Comparison of ENCODE assay signal across 28 mouse cellular contexts in the genomic region with DNA sequence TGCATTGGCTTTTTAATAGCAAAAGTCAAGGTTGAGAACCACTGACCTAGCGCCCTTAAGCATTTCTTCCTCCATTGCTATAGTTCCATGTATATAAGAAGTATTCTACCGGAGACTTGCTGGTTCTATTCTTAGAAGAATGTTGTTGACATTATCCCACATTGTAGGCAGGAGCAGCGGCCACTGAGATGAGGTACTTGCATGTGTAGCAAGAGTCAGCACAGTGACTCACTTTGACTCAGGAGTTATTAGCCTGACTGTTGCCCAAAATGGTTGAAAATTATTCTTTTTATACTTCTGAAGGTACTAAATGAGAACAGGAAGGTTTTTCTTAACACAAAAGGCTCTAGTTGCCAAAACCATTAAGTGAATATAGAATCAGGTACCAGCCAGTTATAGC.
DNase-seq lines count a peak whose midpoint lies in the region; ATAC-seq lines count a peak whose summit lies in the region.
"Had no signal": no experiment of that assay in that cellular context is flagged by ENCODE, and none has a peak within 500 bp of the region (broad histone marks: within the 10 kb centered on the region; RNA-seq: fewer than 3 reads in every experiment).

No protein-coding gene starts in this region.

- intact Hi-C loops in heart, postnatal 36 days (cut with DNase I): no loop called here
- intact Hi-C loops in left cerebral cortex, postnatal 36 days (cut with DNase I): no loop called here

- H3K4me3 ChIP-seq in forebrain, embryonic 15.5 days: no peak overlapping the region
- H3K4me3 ChIP-seq in forebrain, embryonic 12.5 days (replicated peaks): no peak overlapping the region
- no peak overlapping the region for H3K4me3 ChIP-seq in heart, embryonic 16.5 days (ENCODE audit: low read length)
- H3K4me3 ChIP-seq: embryonic facial prominence, embryonic 10.5 days; embryonic facial prominence, embryonic 15.5 days; hindbrain, embryonic 15.5 days had no signal

- WGBS in forebrain, embryonic 15.5 days: 94% methylated on average over 3 of the region's 3 CpGs
- WGBS in forebrain, embryonic 12.5 days: 93% methylated on average over 3 of the region's 3 CpGs
- WGBS in heart, embryonic 16.5 days: 50% methylated on average over 3 of the region's 3 CpGs

- no peaks in the 10 kb centered on the region for H3K36me3 ChIP-seq in forebrain, embryonic 15.5 days
- no peaks in the 10 kb centered on the region for H3K36me3 ChIP-seq in forebrain, embryonic 12.5 days (replicated peaks)
- no peaks in the 10 kb centered on the region for H3K36me3 ChIP-seq in heart, embryonic 16.5 days (ENCODE audit: control insufficient read depth, insufficient read depth)
- H3K36me3 ChIP-seq: embryonic facial prominence, embryonic 10.5 days; embryonic facial prominence, embryonic 15.5 days; hindbrain, embryonic 15.5 days had no signal

- no peaks in the 10 kb centered on the region for H3K9me3 ChIP-seq in forebrain, embryonic 15.5 days
- no peaks in the 10 kb centered on the region for H3K9me3 ChIP-seq in forebrain, embryonic 12.5 days
- no peaks in the 10 kb centered on the region for H3K9me3 ChIP-seq in heart, embryonic 16.5 days (replicated peaks; ENCODE audit: control insufficient read depth, low read length)
- H3K9me3 ChIP-seq: embryonic facial prominence, embryonic 10.5 days; embryonic facial prominence, embryonic 15.5 days; hindbrain, embryonic 15.5 days had no signal

- no peaks in the 10 kb centered on the region for H3K27me3 ChIP-seq in forebrain, embryonic 15.5 days
- H3K27me3 ChIP-seq in forebrain, embryonic 12.5 days: no peaks in the 10 kb centered on the region
- no peaks in the 10 kb centered on the region for H3K27me3 ChIP-seq in heart, embryonic 16.5 days (ENCODE audit: control insufficient read depth, insufficient read depth, low read length)
- H3K27me3 ChIP-seq: embryonic facial prominence, embryonic 15.5 days; hindbrain, embryonic 15.5 days had no signal

- ATAC-seq in forebrain, embryonic 15.5 days (replicated peaks): no peak
- ATAC-seq in forebrain, embryonic 12.5 days (ENCODE audit: low FRiP score): no peak
- ATAC-seq in heart, embryonic 16.5 days (replicated peaks; ENCODE audit: extremely low read depth, insufficient read depth, low FRiP score): no peak
- ATAC-seq: forebrain, embryonic 16.5 days; inflammation-experienced regulatory T-cells, adult 6 months had no signal

- 0 out of 2 replicates have a peak overlapping the region, but pooled peaks have one; percentile 69 for H3K27ac ChIP-seq in forebrain, embryonic 15.5 days (replicated peaks)
- H3K27ac ChIP-seq in forebrain, embryonic 12.5 days: no peak overlapping the region
- peak overlapping the region; percentile 0 for H3K27ac ChIP-seq in heart, embryonic 16.5 days (ENCODE audit: low read length)
- H3K27ac ChIP-seq: embryonic facial prominence, embryonic 10.5 days; embryonic facial prominence, embryonic 15.5 days; hindbrain, embryonic 15.5 days; liver, embryonic 14.5 days; stomach, postnatal 0 days had no signal

- H3K4me1 ChIP-seq in forebrain, embryonic 15.5 days: peaks cover 45% of the 10 kb centered on the region
- H3K4me1 ChIP-seq in forebrain, embryonic 12.5 days: peaks cover 39% of the 10 kb centered on the region
- peaks cover 33% of the 10 kb centered on the region for H3K4me1 ChIP-seq in heart, embryonic 16.5 days (ENCODE audit: control insufficient read depth, insufficient read depth, low read length)

- no peak for DNase-seq in heart, postnatal 36 days
- peak; percentile 79 for DNase-seq in 3T3-L1 (ENCODE audit: low read depth, low spot score)
- peak; percentile 55 for DNase-seq in brain, adult 2 months (ENCODE audit: low read depth, low spot score)
- no peak for DNase-seq in thymus, adult 18-20 months
- DNase-seq in left cerebral cortex, postnatal 36 days (ENCODE audit: low spot score in 2 of 2): no peak
- DNase-seq: adrenal gland, adult 8-10 months; cerebellum, adult 8-10 months; cerebellum, postnatal 25 days; kidney, adult 11 months; kidney, postnatal 14 days; layer of hippocampus, adult 9-11 months; liver; lung, adult 2 months; lung, postnatal 14 days; midbrain, embryonic 14.5 days; right cerebral cortex, postnatal 4 days; thymus, adult 2 months; thymus, postnatal 4 days had no signal

- no peak overlapping the region for H3K4me2 ChIP-seq in forebrain, embryonic 15.5 days (replicated peaks)
- no peak overlapping the region for H3K4me2 ChIP-seq in forebrain, embryonic 12.5 days
- no peak overlapping the region for H3K4me2 ChIP-seq in heart, embryonic 16.5 days (ENCODE audit: low read depth, low read length)
- H3K4me2 ChIP-seq: embryonic facial prominence, embryonic 15.5 days; hindbrain, embryonic 15.5 days had no signal

- no peak overlapping the region for H3K9ac ChIP-seq in forebrain, embryonic 15.5 days (replicated peaks)
- H3K9ac ChIP-seq in forebrain, embryonic 12.5 days: no peak overlapping the region
- H3K9ac ChIP-seq in heart, embryonic 16.5 days (ENCODE audit: low read length): no peak overlapping the region
- H3K9ac ChIP-seq: embryonic facial prominence, embryonic 15.5 days; hindbrain, embryonic 15.5 days; liver, embryonic 14.5 days had no signal

Comparison
In these comparisons a context has a peak if more than half of its experiments do, and no peak if none do; other contexts are left out.
1. DNase-seq: peak in 3T3-L1 (single experiment) and brain, adult 2 months (single experiment); none in heart, postnatal 36 days (0 of 2), thymus, adult 18-20 months (0 of 2) and left cerebral cortex, postnatal 36 days (0 of 2).